Mouse (Mus musculus) kidney, adult 2 months (tissue): ENCODE results near the gene Mgam.
"Not testable (repeated sequence)": the region's sequence is repeated elsewhere in the genome, so short reads cannot be mapped to it uniquely, and the experiment has no call there.

Source experiments
- CTCF ChIP-seq: fragments of 200-500 bp; conservative IDR thresholded peaks from 2 replicates; pipeline ENCODE4 v1.5.1; 2011; ENCODE audit warnings: low read depth, mild to moderate bottlenecking, control low read depth, low read length, moderate library complexity, mixed read lengths; ENCODE audit not compliant: insufficient read depth, insufficient read length
- POLR2A ChIP-seq: fragments of 200-500 bp; IDR thresholded peaks from one replicate; pipeline ENCODE4 v1.6.1; 2011; ENCODE audit warnings: low read depth, low read length, control low read depth

- TF ChIP-seq CTCF, POLR2A: not testable (repeated sequence)
These were observed 99.9 kb downstream of the Mgam start for GRCm38 (mm10) chr6:40728506-40728905.
